Mouse (Mus musculus) central nervous system, embryonic 14 days (tissue): ENCODE results near the gene Ankrd27. TPM values are rescaled to one million over a fixed set of nuclear protein-coding genes. Genes with fewer than 3 reads are reported as not detected.

Source experiments
- polyA plus RNA-seq: library from polyadenylated mRNA; depleted of rRNA; stranded (reverse); fragments of >200 nt; gene quantifications from 2 replicates; pipeline ENCODE4 v1.2.3, GENCODE M21; 2012; rRNA removed

The Ankrd27 gene
- 30.1 and 30.4 TPM in 2 replicates for polyA plus RNA-seq

GRCm38 (mm10) chr7:35586055-35586905 lies at the start of gene Ankrd27:
Gene Ankrd27 (plus strand): TSS chr7:35586244.

DNA sequence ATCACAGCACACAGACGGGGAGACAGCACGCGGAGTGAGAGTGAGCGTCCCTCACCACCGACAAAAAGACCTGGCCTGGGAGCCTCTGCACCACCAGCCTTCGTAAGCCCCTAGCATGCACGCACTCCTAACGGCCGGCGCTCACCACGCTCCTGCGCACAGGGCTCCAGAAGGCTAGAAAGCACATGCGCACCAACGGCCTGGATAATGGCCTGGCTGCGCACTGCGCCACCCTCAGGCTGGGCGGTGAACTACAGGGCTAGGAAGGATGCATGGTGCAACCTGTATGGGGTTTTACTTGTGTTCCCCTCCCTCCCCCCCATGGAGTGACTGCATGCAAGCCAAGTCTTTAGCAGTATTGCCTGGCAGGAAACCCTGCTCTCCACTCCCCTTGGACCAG lies 48.5 kb upstream of the Ankrd27 start, which contains the start of gene Tdrd12:
Tdrd12 (minus strand) TSS at position 184 of the 400 bp plus-strand sequence.

GRCm38 (mm10) chr7:35556205-35556603 lies 29.8 kb upstream of the Ankrd27 start, which contains the start of gene Nudt19:
Gene Nudt19 (minus strand): TSS chr7:35556304.

GRCm38 (mm10) chr7:35585191-35586054 lies 621 bp upstream of the Ankrd27 start, which contains the start of gene Rgs9bp:
Gene Rgs9bp (minus strand): TSS chr7:35585582.

GRCm38 (mm10) chr7:35647101-35647698 lies 61.2 kb downstream of the Ankrd27 start, which contains the start of gene Pdcd5:
Gene Pdcd5 (minus strand): TSS chr7:35647521.

Other genes with a start within 250 kb of the Ankrd27 start
- 6.9 and 7.5 TPM in 2 replicates for gene Faap24, start 189.4 kb upstream of the Ankrd27 start, polyA plus RNA-seq
- gene Cep89, start 189.2 kb upstream of the Ankrd27 start, polyA plus RNA-seq, result 34.6 and 37.7 TPM in 2 replicates
- 0.07 and 0.21 TPM in 2 replicates for gene Slc7a9, start 137.4 kb upstream of the Ankrd27 start, polyA plus RNA-seq
- 0.25 and 0.31 TPM in 2 replicates for gene Tdrd12, start 48.5 kb upstream of the Ankrd27 start, polyA plus RNA-seq
- gene Nudt19, start 29.9 kb upstream of the Ankrd27 start, polyA plus RNA-seq, result 47.6 and 49.7 TPM in 2 replicates
- gene Rgs9bp, start 662 bp upstream of the Ankrd27 start, polyA plus RNA-seq, result 0.23 and 0.26 TPM in 2 replicates
- 217 and 222 TPM in 2 replicates for gene Pdcd5, start 61.3 kb downstream of the Ankrd27 start, polyA plus RNA-seq
- gene Dpy19l3, start 168.2 kb downstream of the Ankrd27 start, polyA plus RNA-seq, result 20.4 and 23.1 TPM in 2 replicates
- gene Zfp507, start 216.8 kb downstream of the Ankrd27 start, polyA plus RNA-seq, result 18.7 TPM in 2 replicates